Mouse (Mus musculus) forebrain, postnatal 0 days (tissue): ENCODE data around the gene Kcna3. TPM values are rescaled to one million over a fixed set of nuclear protein-coding genes. Genes with fewer than 3 reads are reported as not detected.

Experiments
- ATAC-seq: fragments of 200-750 bp; cut with Nextera tagmentation; 2 replicates; pipeline ENCODE4 v1.8.0; 2017; ENCODE audit warnings: mild to moderate bottlenecking, moderate library complexity
- DNase-seq: peaks from one replicate; pipeline ENCODE4 v3.0.0-alpha.2; 2015
- H3K27ac ChIP-seq: fragments of 300-500 bp; sonication (generic); 2 replicates; pipeline ENCODE4 v1.5.1; 2014; ENCODE audit warnings: low read depth, mild to moderate bottlenecking, antibody characterized with exemption, low read length, moderate library complexity, mixed read lengths
- H3K27me3 ChIP-seq: fragments of 300-500 bp; sonication (generic); 2 replicates; pipeline ENCODE4 v1.6.1; 2014; ENCODE audit warnings: mild to moderate bottlenecking, low read length, mixed read lengths; ENCODE audit not compliant: insufficient read depth
- H3K36me3 ChIP-seq: fragments of 300-500 bp; sonication (generic); 2 replicates; pipeline ENCODE4 v1.6.1; 2014; ENCODE audit warnings: mild to moderate bottlenecking, moderate library complexity; ENCODE audit not compliant: insufficient read depth
- H3K4me1 ChIP-seq: fragments of 300-500 bp; sonication (generic); 2 replicates; pipeline ENCODE4 v1.6.1; 2014; ENCODE audit warnings: antibody characterized with exemption; ENCODE audit not compliant: insufficient read depth
- H3K4me2 ChIP-seq: fragments of 300-500 bp; sonication (generic); 2 replicates; pipeline ENCODE4 v1.6.1; 2014; ENCODE audit warnings: low read depth, mild to moderate bottlenecking, moderate library complexity
- H3K4me3 ChIP-seq: fragments of 300-500 bp; sonication (generic); 2 replicates; pipeline ENCODE4 v1.5.1; 2014; ENCODE audit warnings: low read depth, low read length, mixed read lengths
- H3K9ac ChIP-seq: fragments of 300-500 bp; sonication (generic); 2 replicates; pipeline ENCODE4 v1.6.1; 2014; ENCODE audit warnings: mild to moderate bottlenecking
- H3K9me3 ChIP-seq: fragments of 300-500 bp; sonication (generic); 2 replicates; pipeline ENCODE4 v1.6.1; 2016; ENCODE audit warnings: low read length
- CTCF ChIP-seq: sonication (generic); IDR thresholded peaks from 2 replicates; pipeline ENCODE4 v1.5.1; 2016; ENCODE audit warnings: antibody characterized with exemption, control low read depth, low read depth
- WGBS: fragments of 180-500 bp; shearing (Covaris S2); extraction: QIAGEN DNeasy Blood & Tissue Kit; methylation state at CpG from one replicate; pipeline ENCODE4 v1.1.7; 2014; 5-methylcytosine and 5-hydroxymethylcytosine counted together
- polyA plus RNA-seq: library from polyadenylated mRNA; unstranded; fragments of >200 nt; fragmentation: Nextera tagmentation; extraction: Ambion mirVana; gene quantifications from 2 replicates; pipeline ENCODE4 v1.2.1, GENCODE M21; 2015
- total RNA-seq: library from RNA; depleted of rRNA; stranded (reverse); fragments of >200 nt; gene quantifications from 2 replicates; pipeline ENCODE4 v1.2.3, GENCODE M21; 2014; rRNA removed

The Kcna3 gene
- total RNA-seq (30.4 and 34.7 TPM in 2 replicates), polyA plus RNA-seq (8.1 and 13.9 TPM in 2 replicates)

- Histone ChIP-seq H3K9ac (peak within 1 kb of the TSS; percentile 95), H3K4me2 (peak within 1 kb of the TSS; percentile 68), H3K27me3 (no peaks in the 10 kb centered on the region), H3K9me3 (no peaks in the 10 kb centered on the region), H3K27ac (peak within 1 kb of the TSS; percentile 91), H3K4me1 (peaks cover 13% of the 10 kb centered on the region), H3K36me3 (no peaks in the 10 kb centered on the region), H3K4me3 (peak within 1 kb of the TSS; percentile 79)
- ATAC-seq = peak; percentile 92
- WGBS = under 1% methylated on average over 69 of the region's 80 CpGs
- no peak for TF ChIP-seq CTCF
- DNase-seq = peak; percentile 89
These were observed at the start of gene Kcna3 for GRCm38 (mm10) chr3:107035521-107036457. Gene Kcna3, plus strand, starts transcription at chr3:107036169.

- Histone ChIP-seq H3K36me3 (no peaks in the 10 kb centered on the region), H3K4me1 (no peaks in the 10 kb centered on the region), H3K27ac (no peak overlapping the region), H3K27me3 (no peaks in the 10 kb centered on the region), H3K9ac (no peak overlapping the region), H3K4me3 (no peak overlapping the region), H3K9me3 (no peaks in the 10 kb centered on the region), H3K4me2 (no peak overlapping the region)
- DNase-seq (no peak), ATAC-seq (no peak)
- 67% methylated on average over 1 of the region's 1 CpGs for WGBS
- TF ChIP-seq CTCF = no peak
These were observed 44.6 kb upstream of the Kcna3 start for GRCm38 (mm10) chr3:106991334-106991733.

GRCm38 (mm10) chr3:106995347-106995746, 40.6 kb upstream of the Kcna3 start:
- Histone ChIP-seq H3K4me3 (no peak overlapping the region), H3K9ac (no peak overlapping the region), H3K27ac (no peak overlapping the region), H3K4me1 (no peaks in the 10 kb centered on the region), H3K4me2 (no peak overlapping the region), H3K36me3 (no peaks in the 10 kb centered on the region), H3K27me3 (no peaks in the 10 kb centered on the region), H3K9me3 (no peaks in the 10 kb centered on the region)
- no peak for ATAC-seq
- no peak for DNase-seq
- WGBS = 75% methylated on average over 1 of the region's 1 CpGs
- no peak for TF ChIP-seq CTCF

GRCm38 (mm10) chr3:106996186-106996585, 39.8 kb upstream of the Kcna3 start:
- ATAC-seq (no peak), DNase-seq (no peak)
- no peaks in the 10 kb centered on the region for H3K36me3 ChIP-seq
- 68% methylated on average over 2 of the region's 2 CpGs for WGBS
- no peak for TF ChIP-seq CTCF
- H3K9ac ChIP-seq = no peak overlapping the region
- no peak overlapping the region for H3K27ac ChIP-seq
- H3K4me1 ChIP-seq = no peaks in the 10 kb centered on the region
- no peaks in the 10 kb centered on the region for H3K9me3 ChIP-seq
- H3K27me3 ChIP-seq = no peaks in the 10 kb centered on the region
- no peak overlapping the region for H3K4me3 ChIP-seq
- H3K4me2 ChIP-seq = no peak overlapping the region

- H3K4me2 ChIP-seq = no peak overlapping the region
- H3K9me3 ChIP-seq = no peaks in the 10 kb centered on the region
- no peak for TF ChIP-seq CTCF
- no peaks in the 10 kb centered on the region for H3K36me3 ChIP-seq
- WGBS = 51% methylated on average over 1 of the region's 1 CpGs
- H3K4me1 ChIP-seq = peaks cover 5% of the 10 kb centered on the region
- no peak overlapping the region for H3K27ac ChIP-seq
- ATAC-seq = peak; percentile 40
- H3K27me3 ChIP-seq = no peaks in the 10 kb centered on the region
- H3K4me3 ChIP-seq = no peak overlapping the region
- no peak for DNase-seq
- H3K9ac ChIP-seq = no peak overlapping the region
These were observed 37.6 kb upstream of the Kcna3 start for GRCm38 (mm10) chr3:106998370-106998769.

- Histone ChIP-seq H3K9ac (no peak overlapping the region), H3K27me3 (no peaks in the 10 kb centered on the region), H3K4me1 (peaks cover 5% of the 10 kb centered on the region), H3K9me3 (no peaks in the 10 kb centered on the region), H3K4me2 (no peak overlapping the region), H3K36me3 (no peaks in the 10 kb centered on the region), H3K4me3 (no peak overlapping the region), H3K27ac (no peak overlapping the region)
- no peak for ATAC-seq
- no peak for DNase-seq
- WGBS = 36% methylated on average over 2 of the region's 2 CpGs
- no peak for TF ChIP-seq CTCF
These were observed 35.8 kb upstream of the Kcna3 start for GRCm38 (mm10) chr3:107000165-107000564.
